Mouse (Mus musculus) spleen, adult 2 months (tissue): ENCODE results near the gene Cdk2ap1. TPM values are rescaled to one million over a fixed set of nuclear protein-coding genes. Genes with fewer than 3 reads are reported as not detected.
"Not testable (repeated sequence)": the region's sequence is repeated elsewhere in the genome, so short reads cannot be mapped to it uniquely, and the experiment has no call there.

Source experiments
- DNase-seq, 2 experiments: peaks; one replicate each; pipeline versions ENCODE4 v3.0.0 to v3.0.0-alpha.2; 2012 to 2021; ENCODE audit warnings: low spot score in 2 of 2, low read depth in 1 of 2
- H3K27ac ChIP-seq: fragments of 200-500 bp; 2 replicates; pipeline ENCODE4 v1.5.1; 2012; ENCODE audit warnings: low read length, inconsistent platforms; ENCODE audit not compliant: insufficient read depth
- H3K27me3 ChIP-seq: fragments of 200-500 bp; 2 replicates; pipeline ENCODE4 v1.6.1; 2012; ENCODE audit warnings: mild to moderate bottlenecking, moderate library complexity, low read length, inconsistent platforms; ENCODE audit not compliant: control insufficient read depth, insufficient read depth
- H3K36me3 ChIP-seq: fragments of 200-500 bp; 2 replicates; pipeline ENCODE4 v1.6.1; 2012; ENCODE audit warnings: mild to moderate bottlenecking, low read length, inconsistent platforms; ENCODE audit not compliant: control insufficient read depth, insufficient read depth
- H3K4me1 ChIP-seq: fragments of 200-500 bp; 2 replicates; pipeline ENCODE4 v1.6.1; 2011; ENCODE audit warnings: inconsistent platforms; ENCODE audit not compliant: control insufficient read depth, insufficient read depth, insufficient read length
- H3K4me3 ChIP-seq: fragments of 200-500 bp; 2 replicates; pipeline ENCODE4 v1.5.1; 2011; ENCODE audit warnings: mild to moderate bottlenecking, inconsistent platforms; ENCODE audit not compliant: insufficient read depth, insufficient read length; ENCODE audit errors: extremely low read depth
- CTCF ChIP-seq: fragments of 200-500 bp; IDR thresholded peaks from 2 replicates; pipeline ENCODE4 v1.5.1; 2011; ENCODE audit warnings: mild to moderate bottlenecking, inconsistent platforms; ENCODE audit not compliant: insufficient read depth, insufficient read length, insufficient replicate concordance; ENCODE audit errors: extremely low read depth
- POLR2A ChIP-seq: fragments of 200-500 bp; IDR thresholded peaks from 2 replicates; pipeline ENCODE4 v1.6.1; 2011; ENCODE audit warnings: low read depth, low read length, inconsistent platforms
- WGBS: fragments of 180-500 bp; shearing (Covaris S2); methylation state at CpG from one replicate; pipeline ENCODE4 v1.1.7; 2018; 5-methylcytosine and 5-hydroxymethylcytosine counted together
- polyA plus RNA-seq: library from polyadenylated mRNA; depleted of rRNA; stranded (reverse); fragments of >200 nt; gene quantifications from 2 replicates; pipeline ENCODE4 v1.2.3, GENCODE M21; 2012; rRNA removed

Gene Cdk2ap1
- polyA plus RNA-seq, 1 experiment: 60.4 TPM

- H3K27ac ChIP-seq, H3K4me3 ChIP-seq, DNase-seq, H3K27me3 ChIP-seq, H3K4me1 ChIP-seq: not testable (repeated sequence)
- peaks cover 23% of the 10 kb centered on the region for H3K36me3 ChIP-seq
- TF ChIP-seq CTCF: peak; percentile 31; the same call in 1 of the 2 replicates
- WGBS: 55% methylated on average over 4 of the region's 4 CpGs
Measured at GRCm38 (mm10) chr5:124299307-124299706, 63.6 kb downstream of the Cdk2ap1 start.

GRCm38 (mm10) chr5:124296475-124296874, 66.4 kb downstream of the Cdk2ap1 start:
- DNase-seq: no peak
- Histone ChIP-seq H3K4me3 (no peak overlapping the region), H3K4me1 (no peaks in the 10 kb centered on the region), H3K27ac (no peak overlapping the region), H3K27me3 (no peaks in the 10 kb centered on the region), H3K36me3 (peaks cover 26% of the 10 kb centered on the region)
- TF ChIP-seq CTCF (no peak), POLR2A (no peak)
- WGBS: 91% methylated on average over 4 of the region's 4 CpGs

Other genes with a start within 250 kb of the Cdk2ap1 start
- gene Arl6ip4, start 247.0 kb downstream of the Cdk2ap1 start, polyA plus RNA-seq: 28.2 and 36.0 TPM in 2 replicates
- 65.8 and 97.5 TPM in 2 replicates for gene Pitpnm2, start 113.3 kb downstream of the Cdk2ap1 start, polyA plus RNA-seq
- 3.8 and 4.4 TPM in 2 replicates for gene Mphosph9, start 35.1 kb downstream of the Cdk2ap1 start, polyA plus RNA-seq
- gene 2810006K23Rik, start 35.0 kb downstream of the Cdk2ap1 start, polyA plus RNA-seq: 2.7 and 4.2 TPM in 2 replicates
- 12.2 and 14.4 TPM in 2 replicates for gene Sbno1, start 62.9 kb upstream of the Cdk2ap1 start, polyA plus RNA-seq
- gene Kmt5a, start 76.8 kb upstream of the Cdk2ap1 start, polyA plus RNA-seq: 18.4 and 22.8 TPM in 2 replicates
- gene Rilpl2, start 115.3 kb upstream of the Cdk2ap1 start, polyA plus RNA-seq: 39.4 and 42.7 TPM in 2 replicates
- 1.5 and 1.7 TPM in 2 replicates for gene Snrnp35, start 120.1 kb upstream of the Cdk2ap1 start, polyA plus RNA-seq
- gene Rilpl1, start 168.3 kb upstream of the Cdk2ap1 start, polyA plus RNA-seq: 3.6 TPM in 2 replicates
- gene Tmed2, start 177.6 kb upstream of the Cdk2ap1 start, polyA plus RNA-seq: 54.2 and 96.7 TPM in 2 replicates
- gene Ddx55, start 189.8 kb upstream of the Cdk2ap1 start, polyA plus RNA-seq: 17.0 and 19.1 TPM in 2 replicates
- 9.8 and 11.6 TPM in 2 replicates for gene Eif2b1, start 216.0 kb upstream of the Cdk2ap1 start, polyA plus RNA-seq
- 25.9 and 29.4 TPM in 2 replicates for gene Gtf2h3, start 216.1 kb upstream of the Cdk2ap1 start, polyA plus RNA-seq